Mouse (Mus musculus): ENCODE data around the gene Sycp3. TPM values are rescaled to one million over a fixed set of nuclear protein-coding genes. Genes with fewer than 3 reads are reported as not detected.
A peak's percentile ranks its signal among the peaks of the same experiment; 100 is the strongest.
"Not testable (repeated sequence)": the region's sequence is repeated elsewhere in the genome, so short reads cannot be mapped to it uniquely, and the experiment has no call there.

The Sycp3 gene
- polyA plus RNA-seq, 1 experiment, result 0.23 TPM

DNA sequence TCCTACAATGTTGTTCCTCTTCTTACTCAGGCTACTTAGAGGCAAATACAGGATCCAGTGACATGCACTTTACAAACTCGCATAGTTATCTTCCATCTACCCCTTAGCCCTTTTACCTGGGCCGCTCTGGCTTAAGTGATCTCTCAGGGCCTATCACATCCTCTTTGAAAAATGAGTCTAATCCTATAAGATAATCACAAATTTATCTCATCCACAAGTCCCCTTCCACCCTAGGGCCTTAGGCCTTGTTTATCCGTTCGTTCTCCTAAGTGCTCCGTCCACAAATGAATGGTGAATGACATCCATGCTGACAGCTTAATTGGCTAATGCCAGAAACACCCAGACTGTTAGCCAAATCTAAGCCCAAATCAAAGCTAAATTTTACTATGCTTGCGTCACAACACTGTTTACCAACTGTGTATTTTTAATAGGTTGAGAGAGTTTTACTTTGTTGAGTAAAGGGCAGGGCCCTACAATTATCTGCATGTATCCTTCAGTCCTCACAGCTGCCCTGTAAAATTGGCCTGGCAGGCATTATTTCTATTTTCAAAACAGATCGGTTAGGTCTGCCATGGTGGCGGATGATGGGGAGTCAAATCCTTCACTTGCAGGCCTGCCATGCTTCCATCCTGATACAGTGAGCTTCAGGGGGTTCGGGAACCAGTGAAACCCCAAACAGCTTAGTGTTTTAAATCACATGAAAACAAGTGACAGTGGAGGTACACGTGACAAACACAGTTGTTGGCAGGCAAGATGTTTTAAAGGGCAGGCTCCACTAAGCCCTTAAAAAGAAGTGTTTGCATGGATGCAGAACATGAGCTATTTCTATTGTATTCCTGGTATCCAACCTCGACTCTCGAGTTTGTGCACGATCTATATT is 42.8 kb downstream of the Sycp3 start:
- peak; percentile 33 for DNase-seq (ENCODE audit: low read depth)

DNA sequence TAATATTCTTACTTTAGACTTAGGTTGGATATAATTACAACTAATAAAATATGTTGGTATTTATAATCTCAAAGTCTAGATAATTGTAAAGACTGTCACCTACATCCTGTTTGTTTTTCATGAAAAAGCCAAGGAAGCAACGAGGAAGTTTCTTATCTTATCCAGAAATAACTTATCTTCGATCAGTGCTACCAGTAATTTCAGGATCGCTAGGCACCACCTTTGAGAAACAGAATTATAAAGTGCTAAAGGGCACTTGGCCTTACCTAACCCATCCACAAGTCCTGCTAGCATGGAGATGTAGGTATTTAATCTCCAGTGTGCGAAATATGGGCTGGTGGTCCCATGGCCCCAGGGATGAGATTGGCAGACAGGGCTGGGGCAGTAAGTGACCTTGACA is 43.5 kb downstream of the Sycp3 start:
- no peak for DNase-seq (ENCODE audit: low read depth)

More for the DNA sequence above, 42.8 kb downstream of the Sycp3 start:
- TF ChIP-seq POLR2A (IDR thresholded peaks at IDR 0.05; ENCODE audit: borderline replicate concordance, extremely low read depth, insufficient read depth, insufficient read length, poor library complexity, severe bottlenecking), result no peak
- no peak for TF ChIP-seq CTCF (IDR thresholded peaks at IDR 0.05; ENCODE audit: borderline replicate concordance, extremely low read depth, insufficient read depth, insufficient read length)

DNA sequence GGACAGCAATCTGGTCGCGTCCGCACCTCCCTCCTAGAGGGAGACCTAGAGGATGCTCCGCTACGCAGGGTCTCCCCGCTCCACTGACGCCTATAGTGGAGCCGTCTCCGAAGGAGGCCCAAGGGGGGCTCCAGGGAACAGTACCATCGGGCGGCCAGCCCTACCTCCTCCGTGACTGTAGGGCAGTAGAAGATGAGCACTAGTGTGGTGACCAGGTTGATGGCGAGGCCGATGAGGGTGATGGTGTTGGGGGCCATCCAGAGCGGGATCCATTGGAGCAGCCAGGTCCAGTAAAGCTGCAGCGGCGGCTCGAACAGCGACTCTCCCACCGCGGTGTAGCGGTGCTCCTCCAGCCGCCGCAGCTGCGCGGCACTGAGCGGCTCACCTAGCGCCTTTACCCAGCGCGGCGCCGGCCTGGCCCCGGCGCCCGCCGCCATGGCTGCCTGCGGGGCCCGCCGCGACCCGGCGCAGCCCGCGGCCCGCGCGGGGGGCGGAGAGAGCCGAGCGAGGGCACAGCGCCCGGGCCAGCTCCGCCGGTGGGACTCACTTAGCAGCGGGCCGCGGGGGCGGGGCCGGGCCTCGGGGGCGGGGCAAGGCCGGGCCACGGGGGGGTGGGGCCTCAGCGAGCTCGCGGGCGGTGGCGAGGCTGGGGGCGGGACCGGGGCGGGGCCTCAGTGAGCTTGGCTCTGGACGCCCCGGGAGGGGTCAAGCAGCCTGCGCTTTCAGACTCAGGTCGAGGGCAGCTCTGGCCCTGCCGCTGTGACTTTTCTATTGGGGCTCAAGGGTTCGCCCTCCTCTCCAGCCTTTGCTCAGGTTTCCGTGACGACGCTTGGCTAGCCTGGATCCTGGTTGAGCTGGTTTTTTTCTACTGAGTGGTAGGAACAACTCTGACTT is 44.3 kb downstream of the Sycp3 start, which contains the start of gene Chpt1:
Gene Chpt1 (minus strand): TSS at position 653 of the 894 bp plus-strand sequence.
- TF ChIP-seq POLR2A (IDR thresholded peaks at IDR 0.05; ENCODE audit: borderline replicate concordance, extremely low read depth, insufficient read depth, insufficient read length, poor library complexity, severe bottlenecking) (peak; percentile 69), CTCF (IDR thresholded peaks at IDR 0.05; ENCODE audit: borderline replicate concordance, extremely low read depth, insufficient read depth, insufficient read length) (no peak)
- DNase-seq (ENCODE audit: low read depth), result peak; percentile 92

More for the DNA sequence above, 43.5 kb downstream of the Sycp3 start:
- TF ChIP-seq POLR2A (IDR thresholded peaks at IDR 0.05; ENCODE audit: borderline replicate concordance, extremely low read depth, insufficient read depth, insufficient read length, poor library complexity, severe bottlenecking) (no peak), CTCF (IDR thresholded peaks at IDR 0.05; ENCODE audit: borderline replicate concordance, extremely low read depth, insufficient read depth, insufficient read length) (no peak)

DNA sequence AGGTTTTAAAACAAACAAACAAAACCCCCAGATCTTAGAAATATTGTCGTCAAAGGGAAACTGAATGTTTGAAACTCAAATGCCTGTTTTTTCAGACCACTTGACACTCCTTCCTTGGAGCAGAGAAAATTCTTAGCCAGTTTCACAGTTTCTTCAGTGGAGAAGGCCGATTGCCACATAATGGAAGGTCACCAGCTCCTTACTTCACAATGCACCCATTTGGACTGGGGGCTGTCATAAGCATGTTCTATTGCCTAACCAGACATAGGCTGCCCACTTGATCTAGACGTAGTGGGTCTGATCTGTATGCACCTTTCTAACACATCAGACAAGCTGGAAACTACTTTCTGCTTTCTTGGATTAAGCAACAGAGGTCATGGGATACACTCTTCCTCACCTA is 45.1 kb downstream of the Sycp3 start:
- TF ChIP-seq CTCF (IDR thresholded peaks at IDR 0.05; ENCODE audit: borderline replicate concordance, extremely low read depth, insufficient read depth, insufficient read length) (no peak), POLR2A (IDR thresholded peaks at IDR 0.05; ENCODE audit: borderline replicate concordance, extremely low read depth, insufficient read depth, insufficient read length, poor library complexity, severe bottlenecking) (no peak)
- DNase-seq (ENCODE audit: low read depth), result peak; percentile 11

DNA sequence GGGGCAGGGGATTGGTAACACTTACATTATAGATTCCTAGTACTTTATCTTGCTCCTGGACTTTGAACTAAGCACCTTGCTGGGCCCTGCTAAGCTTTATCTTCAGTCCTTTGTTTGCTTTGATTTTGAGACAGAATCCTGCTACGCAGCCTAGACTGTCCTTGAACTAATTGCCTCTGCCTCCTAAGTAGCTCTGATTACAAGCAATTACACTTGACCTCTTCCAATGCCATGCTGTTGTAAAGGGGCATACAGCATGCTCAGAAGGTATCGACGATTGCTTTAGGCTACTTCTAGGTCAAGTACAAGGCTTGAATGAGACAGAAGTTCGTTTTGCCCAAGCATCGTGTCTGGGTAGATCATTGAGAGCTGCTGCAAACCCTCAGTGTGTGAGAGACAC is 45.9 kb downstream of the Sycp3 start:
- DNase-seq (ENCODE audit: low read depth), result peak; percentile 13
- TF ChIP-seq POLR2A (IDR thresholded peaks at IDR 0.05; ENCODE audit: borderline replicate concordance, extremely low read depth, insufficient read depth, insufficient read length, poor library complexity, severe bottlenecking) (no peak), CTCF (IDR thresholded peaks at IDR 0.05; ENCODE audit: borderline replicate concordance, extremely low read depth, insufficient read depth, insufficient read length) (no peak)

DNA sequence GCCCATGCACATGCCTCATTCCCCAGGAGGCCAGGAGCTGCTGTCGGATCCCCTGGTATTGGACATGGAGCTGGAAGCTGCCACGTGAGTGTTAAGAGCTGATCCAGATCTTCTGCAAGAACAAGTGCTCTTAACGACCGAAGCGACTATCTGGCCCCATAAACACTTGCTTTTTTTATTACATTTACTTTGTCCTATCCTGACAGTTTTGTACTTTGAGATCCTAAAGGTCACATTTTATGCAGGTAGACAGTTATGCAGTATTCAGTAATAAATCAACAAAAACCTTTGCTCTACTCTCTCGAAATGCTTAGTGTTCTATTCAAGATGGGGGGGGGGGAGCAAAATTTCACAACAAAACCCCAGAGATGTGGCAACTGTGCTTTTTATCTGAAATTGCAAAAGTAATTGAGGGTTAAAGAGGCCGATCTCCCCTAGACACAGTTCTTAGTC is 48.3 kb downstream of the Sycp3 start:
- DNase-seq (ENCODE audit: low read depth), result no peak
- TF ChIP-seq CTCF (IDR thresholded peaks at IDR 0.05; ENCODE audit: borderline replicate concordance, extremely low read depth, insufficient read depth, insufficient read length) (no peak), POLR2A (IDR thresholded peaks at IDR 0.05; ENCODE audit: borderline replicate concordance, extremely low read depth, insufficient read depth, insufficient read length, poor library complexity, severe bottlenecking) (no peak)

DNA sequence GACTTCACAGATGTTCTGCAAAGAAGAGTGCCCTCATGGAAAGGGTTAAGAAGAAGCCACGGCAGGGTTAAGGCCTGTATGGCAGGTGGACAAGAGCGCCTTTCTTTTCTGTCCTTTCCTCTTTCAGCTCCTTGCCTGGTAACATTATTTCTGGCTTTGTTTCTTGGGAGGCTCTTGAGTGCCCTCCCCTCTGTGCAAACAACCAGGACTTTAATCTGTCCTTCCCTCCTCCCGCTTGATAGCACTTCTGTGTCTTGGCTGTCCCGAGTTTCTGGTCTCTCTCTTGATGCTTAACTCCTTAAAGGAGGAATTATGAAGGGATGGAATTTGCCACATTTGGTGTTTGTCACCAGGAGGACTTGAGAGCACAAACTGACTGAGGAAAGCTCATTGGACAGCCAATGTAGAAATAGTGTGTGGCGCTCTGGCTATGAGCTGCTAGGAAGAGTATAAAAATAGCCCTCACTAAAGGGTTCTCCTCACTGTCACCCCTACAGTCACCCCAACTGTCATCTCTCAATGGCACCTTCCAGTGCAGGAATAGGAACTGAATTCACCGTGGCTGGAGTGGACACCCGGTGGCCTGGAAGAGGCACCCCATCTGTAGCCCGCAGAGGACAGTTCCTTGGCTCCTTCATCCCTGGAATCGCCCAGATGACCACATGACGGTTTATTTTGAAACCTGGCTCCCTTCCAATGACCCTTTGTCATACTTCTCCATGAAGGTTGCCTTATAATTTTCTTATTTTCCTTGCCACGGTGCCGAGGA is 51.3 kb downstream of the Sycp3 start:
- DNase-seq (ENCODE audit: low read depth), result no peak
- TF ChIP-seq CTCF (IDR thresholded peaks at IDR 0.05; ENCODE audit: borderline replicate concordance, extremely low read depth, insufficient read depth, insufficient read length), result no peak
- no peak for TF ChIP-seq POLR2A (IDR thresholded peaks at IDR 0.05; ENCODE audit: borderline replicate concordance, extremely low read depth, insufficient read depth, insufficient read length, poor library complexity, severe bottlenecking)

DNA sequence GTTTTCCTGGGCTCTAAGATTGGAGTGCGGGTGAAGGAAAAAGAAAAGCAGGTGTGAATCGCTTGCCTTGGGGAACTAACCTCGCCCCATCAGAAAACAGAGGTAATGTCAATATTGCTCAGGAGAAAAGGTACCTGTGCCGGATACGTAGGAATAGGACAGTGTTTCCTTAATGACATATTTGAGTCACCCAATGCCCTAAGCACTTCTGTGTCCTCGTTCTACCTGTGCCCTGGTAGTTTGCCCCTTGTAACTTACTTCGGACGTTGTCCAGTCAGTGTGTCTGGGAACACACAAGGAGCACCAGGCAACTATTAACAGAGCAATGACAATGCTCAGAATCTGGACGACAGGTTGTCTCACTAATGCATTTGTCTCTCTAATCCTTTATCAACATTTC is 52.0 kb downstream of the Sycp3 start:
- TF ChIP-seq POLR2A (IDR thresholded peaks at IDR 0.05; ENCODE audit: borderline replicate concordance, extremely low read depth, insufficient read depth, insufficient read length, poor library complexity, severe bottlenecking) (no peak), CTCF (IDR thresholded peaks at IDR 0.05; ENCODE audit: borderline replicate concordance, extremely low read depth, insufficient read depth, insufficient read length) (no peak)
- DNase-seq (ENCODE audit: low read depth), result no peak

DNA sequence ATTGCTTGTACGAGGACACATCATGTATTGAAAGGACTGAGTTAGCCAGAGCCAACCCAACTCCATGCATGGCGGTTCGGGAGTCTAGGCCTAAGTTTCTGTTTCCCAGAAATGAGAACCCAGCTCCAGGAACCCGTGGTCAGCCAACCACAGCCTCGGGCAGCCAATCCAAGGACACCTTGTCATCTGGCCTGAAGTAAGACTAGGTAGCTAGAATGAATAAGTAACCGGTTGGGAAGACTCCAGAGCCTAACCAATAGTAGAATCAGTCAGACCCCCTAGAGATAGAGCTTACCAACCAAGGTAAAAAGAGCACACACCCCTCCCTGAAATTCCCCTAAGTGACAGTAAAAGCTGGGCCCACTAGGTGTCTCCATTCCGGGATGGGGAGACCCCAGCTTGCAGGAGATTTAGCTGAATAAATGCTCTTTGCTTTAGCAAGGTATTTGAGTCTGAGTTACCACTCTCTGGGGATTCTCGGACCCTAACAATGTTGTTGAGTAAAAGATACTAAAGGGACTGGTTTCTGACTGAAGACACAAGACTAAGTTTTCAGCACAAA is 54.3 kb downstream of the Sycp3 start:
- DNase-seq (ENCODE audit: low read depth), result no peak

DNA sequence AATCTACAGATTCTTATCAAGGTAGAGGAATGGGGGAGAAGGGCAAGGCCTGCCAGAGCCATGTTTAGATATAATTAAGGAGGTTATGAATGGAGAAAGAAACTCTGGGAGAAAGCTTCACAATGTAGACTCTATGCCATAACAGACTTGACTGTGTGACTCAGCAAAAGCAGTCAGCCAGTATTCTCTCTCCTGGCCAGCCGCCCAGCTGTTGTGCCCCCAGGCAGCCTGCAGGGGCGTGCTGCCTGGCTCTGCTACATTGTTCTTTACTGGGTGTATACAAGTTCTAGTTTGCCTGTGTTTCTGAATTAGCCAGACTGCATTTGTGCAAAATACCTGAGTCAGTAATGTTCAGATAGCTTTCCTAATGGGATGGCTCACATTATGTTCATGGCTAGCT is 55.1 kb downstream of the Sycp3 start:
- TF ChIP-seq POLR2A (IDR thresholded peaks at IDR 0.05; ENCODE audit: borderline replicate concordance, extremely low read depth, insufficient read depth, insufficient read length, poor library complexity, severe bottlenecking), result no peak
- TF ChIP-seq CTCF (IDR thresholded peaks at IDR 0.05; ENCODE audit: borderline replicate concordance, extremely low read depth, insufficient read depth, insufficient read length), result peak; percentile 35; the same call in 1 of the 2 replicates
- peak; percentile 58 for DNase-seq (ENCODE audit: low read depth)

More for the DNA sequence above, 54.3 kb downstream of the Sycp3 start:
- peak; percentile 24; the same call in 1 of the 2 replicates for TF ChIP-seq CTCF (IDR thresholded peaks at IDR 0.05; ENCODE audit: borderline replicate concordance, extremely low read depth, insufficient read depth, insufficient read length)
- TF ChIP-seq POLR2A (IDR thresholded peaks at IDR 0.05; ENCODE audit: borderline replicate concordance, extremely low read depth, insufficient read depth, insufficient read length, poor library complexity, severe bottlenecking), result no peak

DNA sequence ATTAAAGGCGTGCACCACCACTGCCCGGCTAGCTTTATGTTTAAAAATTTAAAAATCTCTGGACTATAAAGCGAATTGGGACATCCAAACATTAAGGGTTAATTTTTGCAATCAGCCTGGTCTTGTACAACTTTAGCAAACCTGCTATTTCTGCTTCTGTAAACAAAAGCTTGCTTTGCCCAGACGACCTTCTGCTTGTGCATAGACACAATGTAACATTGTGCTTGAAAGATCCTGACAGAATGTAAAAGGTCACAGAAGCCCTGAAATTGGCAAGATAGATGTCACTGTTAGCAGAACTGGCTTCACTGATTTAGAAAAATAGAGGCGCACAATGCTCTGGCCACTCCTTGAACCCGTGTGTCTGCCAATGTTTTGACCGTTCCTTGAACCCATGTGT is 55.7 kb downstream of the Sycp3 start:
- not testable (repeated sequence) for DNase-seq (ENCODE audit: low read depth)
